8 mouse cellular contexts compared by ENCODE assay signal in the genomic region with DNA sequence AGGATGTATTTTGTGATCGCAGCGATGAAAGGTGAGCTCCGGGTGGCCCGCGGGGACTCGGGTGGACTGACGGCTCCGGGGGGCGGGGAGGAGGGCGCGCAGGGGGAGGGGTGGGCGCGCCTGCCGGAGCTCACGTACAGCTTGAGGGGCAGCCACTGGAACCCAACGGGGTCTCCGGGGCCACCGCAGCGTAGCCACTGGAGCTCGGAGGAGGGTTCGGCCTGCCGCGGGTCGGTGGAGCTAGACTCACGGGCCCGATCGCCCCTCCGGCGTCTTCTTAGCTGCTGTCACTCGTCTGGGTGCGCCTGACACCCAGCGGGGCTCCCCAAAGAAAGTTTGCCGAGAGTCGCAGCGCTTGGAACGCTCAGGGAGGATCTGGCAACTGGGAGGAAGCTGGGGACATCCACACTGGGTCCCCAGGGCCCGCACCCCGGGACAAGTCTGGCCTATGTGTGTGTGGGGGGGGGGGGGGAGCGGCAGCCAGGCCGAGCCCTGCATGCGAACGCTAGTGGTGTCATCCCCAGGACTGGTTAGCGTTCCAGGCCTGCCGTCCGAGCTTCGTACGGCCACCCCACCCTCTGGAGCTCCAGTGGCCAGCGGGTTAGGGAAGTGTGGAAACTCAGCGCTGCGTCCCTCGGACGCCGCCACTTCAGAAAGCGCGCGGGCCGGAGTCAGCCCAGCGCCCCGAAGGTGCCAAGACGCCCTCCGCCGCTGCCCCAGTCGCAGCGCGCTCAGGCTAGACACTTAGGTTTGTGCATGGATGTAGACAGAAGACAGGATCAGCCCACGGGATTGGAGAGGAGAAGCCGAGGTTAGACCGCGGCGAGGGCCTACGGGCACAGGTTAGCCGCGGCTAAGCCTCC.
DNase-seq lines count a peak whose midpoint lies in the region; ATAC-seq and TF ChIP-seq lines count a peak whose summit lies in the region.

No protein-coding gene starts in this region.

- H3K36me3 ChIP-seq in testis, adult 2 months (ENCODE audit: control insufficient read depth, insufficient read depth, low read length), result no peaks in the 10 kb centered on the region
- no peaks in the 10 kb centered on the region for H3K36me3 ChIP-seq in kidney, adult 2 months (ENCODE audit: control insufficient read depth, insufficient read depth, low read length)
- H3K36me3 ChIP-seq in lung, embryonic 15.5 days, result no peaks in the 10 kb centered on the region

- DNase-seq in testis, postnatal 14 days (ENCODE audit: low spot score), result no peak
- DNase-seq in cerebellum, postnatal 14 days, result peak; percentile 52 to 55
- peak; percentile 17 to 59 for DNase-seq in gastrocnemius, postnatal 36 days
- DNase-seq in kidney, adult 2 months, result peak; percentile 40

- ATAC-seq in lung, embryonic 15.5 days (ENCODE audit: borderline replicate concordance, extremely low read depth, low FRiP score, low TSS enrichment), result peak; percentile 56
- no peak for ATAC-seq in erythroid progenitor cell, adult 5-6 weeks (replicated peaks; ENCODE audit: low FRiP score, poor library complexity, severe bottlenecking)

- H3K4me1 ChIP-seq in testis, adult 2 months (ENCODE audit: control insufficient read depth, insufficient read depth, low read length), result peaks cover 7% of the 10 kb centered on the region
- H3K4me1 ChIP-seq in kidney, adult 2 months (ENCODE audit: control insufficient read depth, insufficient read depth, low read length), result peaks cover 3% of the 10 kb centered on the region; the same call in 1 of the 2 replicates
- H3K4me1 ChIP-seq in lung, embryonic 15.5 days, result peaks cover 12% of the 10 kb centered on the region
- peaks cover 14% of the 10 kb centered on the region for H3K4me1 ChIP-seq in olfactory bulb, adult 2 months (ENCODE audit: control insufficient read depth, insufficient read depth, low read length)

- H3K4me3 ChIP-seq in testis, adult 2 months (ENCODE audit: control insufficient read depth, low read depth, low read length), result peak overlapping the region; percentile 35
- H3K4me3 ChIP-seq in kidney, adult 2 months (ENCODE audit: insufficient read depth, low read depth, low read length), result peak overlapping the region; percentile 92
- peak overlapping the region; percentile 71 for H3K4me3 ChIP-seq in lung, embryonic 15.5 days
- H3K4me3 ChIP-seq in olfactory bulb, adult 2 months (ENCODE audit: insufficient read depth, low read depth, low read length), result peak overlapping the region; percentile 81

- no peaks in the 10 kb centered on the region; the same call in 1 of the 2 replicates for H3K27me3 ChIP-seq in testis, adult 2 months (ENCODE audit: control insufficient read depth, insufficient read depth, low read length)
- H3K27me3 ChIP-seq in kidney, adult 2 months (replicated peaks; ENCODE audit: control insufficient read depth, insufficient read depth, low read length), result no peaks in the 10 kb centered on the region
- peaks cover 39% of the 10 kb centered on the region for H3K27me3 ChIP-seq in lung, embryonic 15.5 days

- TF ChIP-seq POLR2A in testis, adult 2 months (IDR thresholded peaks at IDR 0.05; ENCODE audit: control insufficient read depth, low read depth, low read length), result no peak
- no peak for TF ChIP-seq POLR2A in kidney, adult 2 months (IDR thresholded peaks at IDR 0.05; ENCODE audit: low read depth, low read length)
- no peak for TF ChIP-seq POLR2A in olfactory bulb, adult 2 months (IDR thresholded peaks at IDR 0.05; ENCODE audit: insufficient read depth, low read depth, low read length)

- no peak overlapping the region for H3K27ac ChIP-seq in testis, adult 2 months (ENCODE audit: control insufficient read depth, insufficient read depth, low read depth, low read length)
- H3K27ac ChIP-seq in kidney, adult 2 months (ENCODE audit: insufficient read depth, low read depth, low read length), result peak overlapping the region; percentile 79
- H3K27ac ChIP-seq in lung, embryonic 15.5 days, result peak overlapping the region; percentile 15; the same call in 1 of the 2 replicates
- H3K27ac ChIP-seq in olfactory bulb, adult 2 months (ENCODE audit: insufficient read depth, low read depth, low read length), result no peak overlapping the region

- H3K4me2 ChIP-seq in lung, embryonic 15.5 days, result peak overlapping the region; percentile 98

- intact Hi-C loops in gastrocnemius, postnatal 36 days (cut with DNase I), result loop anchor here (1.0 to 10.0 kb wide), 2 partner anchors 61 to 235 kb away; no protein-coding TSS in a partner anchor

- no peak for TF ChIP-seq CTCF in testis, adult 2 months (IDR thresholded peaks at IDR 0.05; ENCODE audit: control insufficient read depth, insufficient read depth, insufficient replicate concordance, low read depth, low read length)
- TF ChIP-seq CTCF in kidney, adult 2 months (conservative IDR thresholded peaks at IDR 0.05; ENCODE audit: insufficient read depth, insufficient read length, low read depth, low read length), result no peak
- TF ChIP-seq CTCF in olfactory bulb, adult 2 months (IDR thresholded peaks at IDR 0.05; ENCODE audit: insufficient read depth, low read depth, low read length), result no peak

- H3K9ac ChIP-seq in lung, embryonic 15.5 days, result peak overlapping the region; percentile 59

- H3K9me3 ChIP-seq in lung, embryonic 15.5 days, result no peaks in the 10 kb centered on the region

- WGBS in kidney, adult 2 months, result 2% methylated on average over 72 of the region's 73 CpGs
- WGBS in lung, embryonic 15.5 days, result under 1% methylated on average over 71 of the region's 73 CpGs
- WGBS in olfactory bulb, adult 2 months, result under 1% methylated on average over 72 of the region's 73 CpGs

Comparison
In these comparisons a context has a peak if more than half of its experiments do, and no peak if none do; other contexts are left out.
1. H3K27ac ChIP-seq: peak in kidney, adult 2 months (single experiment) and lung, embryonic 15.5 days (single experiment); none in testis, adult 2 months (single experiment) and olfactory bulb, adult 2 months (single experiment).
2. H3K4me3 ChIP-seq: peak in every context shown above with its lines; median percentile 92 in kidney, adult 2 months; 81 in olfactory bulb, adult 2 months; 71 in lung, embryonic 15.5 days; 35 in testis, adult 2 months.